Mouse (Mus musculus) colon, adult 2 months (tissue): ENCODE measurements around the gene Olfr883. TPM values are rescaled to one million over a fixed set of nuclear protein-coding genes. Genes with fewer than 3 reads are reported as not detected.

ENCODE experiments used
- polyA plus RNA-seq: library from polyadenylated mRNA; depleted of rRNA; stranded (reverse); fragments of >200 nt; gene quantifications from 2 replicates; pipeline ENCODE4 v1.2.3, GENCODE M21; 2012; rRNA removed

The Olfr883 gene
- not detected in 2 replicates for polyA plus RNA-seq

GRCm38 (mm10) chr9:38025508-38025907 lies at the start of gene Olfr883:
Olfr883 (plus strand) TSS chr9:38025808.

GRCm38 (mm10) chr9:37991525-37991924 lies 34.1 kb upstream of the Olfr883 start, which contains the start of gene Olfr881:
Olfr881 (plus strand) TSS chr9:37991825.

GRCm38 (mm10) chr9:38046255-38046654 lies 20.6 kb downstream of the Olfr883 start, which contains the start of gene Olfr884:
Olfr884 (plus strand) TSS chr9:38046555.

GRCm38 (mm10) chr9:38061022-38061421 lies 35.4 kb downstream of the Olfr883 start, which contains the start of gene Olfr885:
Olfr885 (plus strand) TSS chr9:38061322.

Other genes starting within 250 kb of the Olfr883 start
- not detected in 2 replicates for gene Olfr876, start 222.8 kb upstream of the Olfr883 start, polyA plus RNA-seq
- gene Olfr877, start 171.5 kb upstream of the Olfr883 start, polyA plus RNA-seq: not detected in 2 replicates
- gene Olfr145, start 129.1 kb upstream of the Olfr883 start, polyA plus RNA-seq: not detected in 2 replicates
- not detected in 2 replicates for gene Olfr878, start 108.0 kb upstream of the Olfr883 start, polyA plus RNA-seq
- gene Olfr881, start 34.0 kb upstream of the Olfr883 start, polyA plus RNA-seq: not detected in 2 replicates
- not detected in 2 replicates for gene Olfr884, start 20.7 kb downstream of the Olfr883 start, polyA plus RNA-seq
- not detected in 2 replicates for gene Olfr885, start 35.5 kb downstream of the Olfr883 start, polyA plus RNA-seq
- gene Olfr887, start 58.3 kb downstream of the Olfr883 start, polyA plus RNA-seq: not detected in 2 replicates
- not detected in 2 replicates for gene Olfr888, start 82.3 kb downstream of the Olfr883 start, polyA plus RNA-seq
- gene Olfr889, start 89.4 kb downstream of the Olfr883 start, polyA plus RNA-seq: not detected in 2 replicates
- gene Olfr890, start 116.7 kb downstream of the Olfr883 start, polyA plus RNA-seq: not detected in 2 replicates
- not detected in 2 replicates for gene Olfr891, start 155.0 kb downstream of the Olfr883 start, polyA plus RNA-seq
- gene Olfr893, start 182.6 kb downstream of the Olfr883 start, polyA plus RNA-seq: not detected in 2 replicates
- gene Olfr894, start 192.2 kb downstream of the Olfr883 start, polyA plus RNA-seq: not detected in 2 replicates
- not detected in 2 replicates for gene Olfr143, start 227.0 kb downstream of the Olfr883 start, polyA plus RNA-seq
- not detected in 2 replicates for gene Olfr895, start 242.0 kb downstream of the Olfr883 start, polyA plus RNA-seq